Mouse (Mus musculus) heart, postnatal 0 days (tissue): ENCODE results near the gene Helz.

Experiments
- CTCF ChIP-seq: IDR thresholded peaks from 2 replicates; pipeline ENCODE4 v1.5.1; 2016; ENCODE audit warnings: antibody characterized with exemption, control low read depth, low read depth
- EP300 ChIP-seq: IDR thresholded peaks from 2 replicates; pipeline ENCODE4 v1.6.1; 2016; ENCODE audit warnings: antibody characterized with exemption, low read depth

GRCm38 (mm10) chr11:107691569-107691968 lies 143.8 kb downstream of the Helz start:
- TF ChIP-seq CTCF (no peak), EP300 (no peak)
